Mouse (Mus musculus): Measurements from ENCODE around the gene Zfp784. TPM values are rescaled to one million over a fixed set of nuclear protein-coding genes. Genes with fewer than 3 reads are reported as not detected.
"Not testable (repeated sequence)": the region's sequence is repeated elsewhere in the genome, so short reads cannot be mapped to it uniquely, and the experiment has no call there.

Gene Zfp784
- 6.7 and 7.5 TPM in 2 replicates for polyA plus RNA-seq (2015; fragmentation: Nextera tagmentation; extraction: Ambion mirVana)

GRCm38 (mm10) chr7:5038109-5038732, at the start of gene Zfp784:
Zfp784 (minus strand) TSS chr7:5038446.
- Histone ChIP-seq H3K27me3 (no peaks in the 10 kb centered on the region), H3K4me3 (replicated peaks) (peak within 1 kb of the TSS; percentile 59), H3K4me2 (replicated peaks) (peak within 1 kb of the TSS; percentile 52), H3K9me3 (replicated peaks) (0 out of 2 replicates have a peak, but pooled peaks cover 4% of the 10 kb centered on the region), H3K4me1 (peaks cover 4% of the 10 kb centered on the region; the same call in 1 of the 2 replicates), H3K36me3 (peaks cover 36% of the 10 kb centered on the region), H3K27ac (replicated peaks) (peak within 1 kb of the TSS; percentile 97), H3K9ac (peak within 1 kb of the TSS; percentile 49)
- under 1% methylated on average over 48 of the region's 48 CpGs for WGBS
- ATAC-seq (ENCODE audit: insufficient number of reproducible peaks, low FRiP score, low TSS enrichment, low read depth) = peak; percentile 95

- Histone ChIP-seq H3K4me3 (replicated peaks) (no peak overlapping the region), H3K27me3 (no peaks in the 10 kb centered on the region), H3K4me1 (no peaks in the 10 kb centered on the region), H3K4me2 (replicated peaks) (no peak overlapping the region), H3K9me3 (replicated peaks) (no peaks in the 10 kb centered on the region), H3K36me3 (peaks cover 64% of the 10 kb centered on the region), H3K27ac (replicated peaks) (no peak overlapping the region), H3K9ac (no peak overlapping the region)
- 80% methylated on average over 4 of the region's 4 CpGs for WGBS
- no peak for ATAC-seq (ENCODE audit: insufficient number of reproducible peaks, low FRiP score, low TSS enrichment, low read depth)
These were observed 49.6 kb upstream of the Zfp784 start for GRCm38 (mm10) chr7:5087886-5088285.

- Histone ChIP-seq H3K9me3 (replicated peaks) (no peaks in the 10 kb centered on the region), H3K4me2 (replicated peaks) (no peak overlapping the region), H3K36me3 (peaks cover 55% of the 10 kb centered on the region), H3K4me1 (0 out of 2 replicates have a peak, but pooled peaks cover 7% of the 10 kb centered on the region), H3K27ac (replicated peaks) (no peak overlapping the region), H3K9ac (no peak overlapping the region), H3K27me3 (no peaks in the 10 kb centered on the region), H3K4me3 (replicated peaks) (no peak overlapping the region)
- 79% methylated on average over 5 of the region's 5 CpGs for WGBS
- ATAC-seq (ENCODE audit: insufficient number of reproducible peaks, low FRiP score, low TSS enrichment, low read depth) = no peak
These were observed 48.7 kb upstream of the Zfp784 start for GRCm38 (mm10) chr7:5086921-5087440.

GRCm38 (mm10) chr7:5085512-5085911, 47.3 kb upstream of the Zfp784 start:
- no peak for ATAC-seq (ENCODE audit: insufficient number of reproducible peaks, low FRiP score, low TSS enrichment, low read depth)
- WGBS = 91% methylated on average over 1 of the region's 1 CpGs
- H3K36me3 ChIP-seq = peaks cover 43% of the 10 kb centered on the region
- peaks cover 20% of the 10 kb centered on the region for H3K4me1 ChIP-seq
- no peak overlapping the region for H3K27ac ChIP-seq (replicated peaks)
- H3K9me3 ChIP-seq (replicated peaks) = no peaks in the 10 kb centered on the region
- no peak overlapping the region for H3K4me3 ChIP-seq (replicated peaks)
- H3K27me3 ChIP-seq = no peaks in the 10 kb centered on the region
- H3K9ac ChIP-seq = no peak overlapping the region
- H3K4me2 ChIP-seq (replicated peaks) = no peak overlapping the region

GRCm38 (mm10) chr7:5083325-5084105, 45.3 kb upstream of the Zfp784 start:
- H3K27me3 ChIP-seq = no peaks in the 10 kb centered on the region
- no peak overlapping the region for H3K4me3 ChIP-seq (replicated peaks)
- peaks cover 37% of the 10 kb centered on the region for H3K36me3 ChIP-seq
- H3K4me2 ChIP-seq (replicated peaks) = no peak overlapping the region
- H3K9me3 ChIP-seq (replicated peaks) = no peaks in the 10 kb centered on the region
- H3K4me1 ChIP-seq = peaks cover 26% of the 10 kb centered on the region
- no peak overlapping the region for H3K9ac ChIP-seq
- 88% methylated on average over 18 of the region's 18 CpGs for WGBS
- ATAC-seq (ENCODE audit: insufficient number of reproducible peaks, low FRiP score, low TSS enrichment, low read depth) = no peak
- no peak overlapping the region for H3K27ac ChIP-seq (replicated peaks)

GRCm38 (mm10) chr7:5081939-5082338, 43.7 kb upstream of the Zfp784 start:
- no peak for ATAC-seq (ENCODE audit: insufficient number of reproducible peaks, low FRiP score, low TSS enrichment, low read depth)

GRCm38 (mm10) chr7:5081241-5081640, 43.0 kb upstream of the Zfp784 start:
- 61% methylated on average over 6 of the region's 6 CpGs for WGBS
- Histone ChIP-seq H3K4me2 (replicated peaks) (peak overlapping the region; percentile 74), H3K9ac (no peak overlapping the region), H3K27me3 (no peaks in the 10 kb centered on the region), H3K27ac (replicated peaks) (no peak overlapping the region), H3K36me3 (peaks cover 33% of the 10 kb centered on the region), H3K4me1 (peaks cover 26% of the 10 kb centered on the region), H3K9me3 (replicated peaks) (no peaks in the 10 kb centered on the region), H3K4me3 (replicated peaks) (peak overlapping the region; percentile 100)
- no peak for ATAC-seq (ENCODE audit: insufficient number of reproducible peaks, low FRiP score, low TSS enrichment, low read depth)

More at GRCm38 (mm10) chr7:5081939-5082338, 43.7 kb upstream of the Zfp784 start:
- Histone ChIP-seq H3K9ac (no peak overlapping the region), H3K36me3 (peaks cover 31% of the 10 kb centered on the region), H3K9me3 (replicated peaks) (no peaks in the 10 kb centered on the region), H3K27me3 (no peaks in the 10 kb centered on the region), H3K27ac (replicated peaks) (no peak overlapping the region), H3K4me2 (replicated peaks) (peak overlapping the region; percentile 74; the same call in 1 of the 2 replicates), H3K4me3 (replicated peaks) (no peak overlapping the region), H3K4me1 (peaks cover 26% of the 10 kb centered on the region)
- WGBS = 91% methylated on average over 2 of the region's 2 CpGs

GRCm38 (mm10) chr7:5080815-5081214, 42.6 kb upstream of the Zfp784 start:
- WGBS = 10% methylated on average over 6 of the region's 6 CpGs
- Histone ChIP-seq H3K4me3 (replicated peaks) (peak overlapping the region; percentile 100), H3K36me3 (peaks cover 33% of the 10 kb centered on the region)

GRCm38 (mm10) chr7:5080010-5080751, 41.9 kb upstream of the Zfp784 start, which contains the start of gene Epn1:
Epn1 (plus strand) TSS chr7:5080235.
- H3K36me3 ChIP-seq = peaks cover 32% of the 10 kb centered on the region
- WGBS = under 1% methylated on average over 81 of the region's 81 CpGs
- ATAC-seq (ENCODE audit: insufficient number of reproducible peaks, low FRiP score, low TSS enrichment, low read depth) = peak; percentile 97
- H3K9me3 ChIP-seq (replicated peaks) = no peaks in the 10 kb centered on the region
- no peaks in the 10 kb centered on the region for H3K27me3 ChIP-seq
- peak within 1 kb of the TSS; percentile 95 for H3K27ac ChIP-seq (replicated peaks)
- H3K4me2 ChIP-seq (replicated peaks) = peak within 1 kb of the TSS; percentile 74
- peak within 1 kb of the TSS; percentile 100 for H3K9ac ChIP-seq
- peak within 1 kb of the TSS; percentile 100 for H3K4me3 ChIP-seq (replicated peaks)
- peaks cover 26% of the 10 kb centered on the region for H3K4me1 ChIP-seq

More at GRCm38 (mm10) chr7:5080815-5081214, 42.6 kb upstream of the Zfp784 start:
- Histone ChIP-seq H3K27ac (replicated peaks) (peak overlapping the region; percentile 95), H3K27me3 (no peaks in the 10 kb centered on the region), H3K9ac (peak overlapping the region; percentile 100), H3K4me1 (peaks cover 26% of the 10 kb centered on the region), H3K4me2 (replicated peaks) (peak overlapping the region; percentile 74), H3K9me3 (replicated peaks) (no peaks in the 10 kb centered on the region)
- ATAC-seq (ENCODE audit: insufficient number of reproducible peaks, low FRiP score, low TSS enrichment, low read depth) = no peak

GRCm38 (mm10) chr7:5079365-5080009, 41.2 kb upstream of the Zfp784 start:
- peak overlapping the region; percentile 95 for H3K27ac ChIP-seq (replicated peaks)
- peaks cover 38% of the 10 kb centered on the region for H3K36me3 ChIP-seq
- H3K9ac ChIP-seq; ATAC-seq (ENCODE audit: insufficient number of reproducible peaks, low FRiP score, low TSS enrichment, low read depth); H3K27me3 ChIP-seq; H3K9me3 ChIP-seq (replicated peaks): not testable (repeated sequence)
- WGBS = 41% methylated on average over 8 of the region's 13 CpGs
- peaks cover 26% of the 10 kb centered on the region for H3K4me1 ChIP-seq
- H3K4me2 ChIP-seq (replicated peaks) = peak overlapping the region; percentile 74
- H3K4me3 ChIP-seq (replicated peaks) = peak overlapping the region; percentile 100
